Mouse (Mus musculus) R1 (cell line): Measurements from ENCODE around the gene Pkd1l2.

Experiments used
- DNase-seq: peaks from one replicate; pipeline ENCODE4 v3.0.0-alpha.2; 2018; ENCODE audit warnings: low read depth, low spot score

The Pkd1l2 gene

GRCm38 (mm10) chr8:117085521-117085920 lies 3.3 kb upstream of the Pkd1l2 start:
- DNase-seq: no peak

- no peak for DNase-seq
Measured at GRCm38 (mm10) chr8:117082947-117083559, 804 bp upstream of the Pkd1l2 start.

GRCm38 (mm10) chr8:117079652-117080051 lies 2.6 kb downstream of the Pkd1l2 start:
- peak; percentile 28 for DNase-seq

- no peak for DNase-seq
Measured at GRCm38 (mm10) chr8:117078367-117078926, 3.8 kb downstream of the Pkd1l2 start.

- no peak for DNase-seq
Measured at GRCm38 (mm10) chr8:117074350-117075182, 7.7 kb downstream of the Pkd1l2 start.

GRCm38 (mm10) chr8:117069708-117070107 lies 12.5 kb downstream of the Pkd1l2 start:
- DNase-seq: peak; percentile 30

- DNase-seq: peak; percentile 19
Measured at GRCm38 (mm10) chr8:117068294-117068693, 14.0 kb downstream of the Pkd1l2 start.

- peak; percentile 53 for DNase-seq
Measured at GRCm38 (mm10) chr8:117067396-117067795, 14.9 kb downstream of the Pkd1l2 start.

GRCm38 (mm10) chr8:117066955-117067354 lies 15.3 kb downstream of the Pkd1l2 start:
- DNase-seq: no peak

- DNase-seq: peak; percentile 70
Measured at GRCm38 (mm10) chr8:117061180-117061880, 20.9 kb downstream of the Pkd1l2 start.

- peak; percentile 50 for DNase-seq
Measured at GRCm38 (mm10) chr8:117060306-117060705, 21.9 kb downstream of the Pkd1l2 start.

- DNase-seq: peak; percentile 56
Measured at GRCm38 (mm10) chr8:117059021-117059420, 23.2 kb downstream of the Pkd1l2 start.

GRCm38 (mm10) chr8:117055097-117055496 lies 27.2 kb downstream of the Pkd1l2 start:
- no peak for DNase-seq

- DNase-seq: no peak
Measured at GRCm38 (mm10) chr8:117054146-117054545, 28.1 kb downstream of the Pkd1l2 start.

GRCm38 (mm10) chr8:117053135-117054079 lies 28.8 kb downstream of the Pkd1l2 start:
- peak; percentile 71 for DNase-seq

- DNase-seq: no peak
Measured at GRCm38 (mm10) chr8:117051316-117051715, 30.9 kb downstream of the Pkd1l2 start.

GRCm38 (mm10) chr8:117050763-117051162 lies 31.5 kb downstream of the Pkd1l2 start:
- DNase-seq: no peak

GRCm38 (mm10) chr8:117049444-117049843 lies 32.8 kb downstream of the Pkd1l2 start:
- DNase-seq: peak; percentile 40

- no peak for DNase-seq
Measured at GRCm38 (mm10) chr8:117043584-117043983, 38.7 kb downstream of the Pkd1l2 start.

GRCm38 (mm10) chr8:117039843-117040242 lies 42.4 kb downstream of the Pkd1l2 start:
- peak; percentile 63 for DNase-seq
